Mouse (Mus musculus): ENCODE measurements around the gene Vezf1. TPM values are rescaled to one million over a fixed set of nuclear protein-coding genes. Genes with fewer than 3 reads are reported as not detected.

The Vezf1 gene
- polyA plus RNA-seq, 1 experiment from 2014 or later = 70.5 TPM

- H3K36me3 ChIP-seq = peaks cover 6% of the 10 kb centered on the region
- DNase-seq (ENCODE audit: low spot score) = no peak
- no peak overlapping the region for H3K4me3 ChIP-seq
- peaks cover 86% of the 10 kb centered on the region for H3K4me1 ChIP-seq
- peak overlapping the region; percentile 96 for H3K27ac ChIP-seq (replicated peaks)
- H3K9me3 ChIP-seq (replicated peaks) = no peaks in the 10 kb centered on the region
- 86% methylated on average over 5 of the region's 5 CpGs for WGBS
- no peaks in the 10 kb centered on the region for H3K27me3 ChIP-seq (ENCODE audit: low read depth, poor library complexity, severe bottlenecking)
These were observed 54.9 kb downstream of the Vezf1 start for GRCm38 (mm10) chr11:88123021-88123420.

DNA sequence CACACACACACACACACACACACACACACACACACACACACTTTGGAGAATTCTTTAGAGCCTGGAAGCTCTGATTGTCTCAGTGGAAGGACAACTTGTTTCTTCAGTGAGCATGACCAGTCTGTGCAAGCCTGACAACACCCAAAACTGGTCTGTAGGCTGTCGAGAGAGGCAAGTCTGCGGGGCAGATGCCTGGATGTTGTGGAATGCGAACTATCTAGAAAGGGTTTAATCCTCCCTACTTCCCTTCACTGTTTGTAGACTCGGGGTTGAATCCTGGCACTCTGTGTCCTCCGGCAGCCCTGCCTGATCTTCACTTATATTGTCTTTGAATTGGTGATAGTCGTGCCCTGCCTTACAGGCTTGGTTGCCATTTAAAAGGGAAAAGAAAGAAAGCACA, 55.7 kb downstream of the Vezf1 start:
- H3K27me3 ChIP-seq (ENCODE audit: low read depth, poor library complexity, severe bottlenecking) = no peaks in the 10 kb centered on the region
- DNase-seq (ENCODE audit: low spot score) = no peak
- WGBS = 22% methylated on average over 6 of the region's 6 CpGs
- peaks cover 86% of the 10 kb centered on the region for H3K4me1 ChIP-seq
- H3K4me3 ChIP-seq = no peak overlapping the region
- peak overlapping the region; percentile 74 for H3K27ac ChIP-seq (replicated peaks)
- H3K36me3 ChIP-seq = peaks cover 6% of the 10 kb centered on the region
- no peaks in the 10 kb centered on the region for H3K9me3 ChIP-seq (replicated peaks)

DNA sequence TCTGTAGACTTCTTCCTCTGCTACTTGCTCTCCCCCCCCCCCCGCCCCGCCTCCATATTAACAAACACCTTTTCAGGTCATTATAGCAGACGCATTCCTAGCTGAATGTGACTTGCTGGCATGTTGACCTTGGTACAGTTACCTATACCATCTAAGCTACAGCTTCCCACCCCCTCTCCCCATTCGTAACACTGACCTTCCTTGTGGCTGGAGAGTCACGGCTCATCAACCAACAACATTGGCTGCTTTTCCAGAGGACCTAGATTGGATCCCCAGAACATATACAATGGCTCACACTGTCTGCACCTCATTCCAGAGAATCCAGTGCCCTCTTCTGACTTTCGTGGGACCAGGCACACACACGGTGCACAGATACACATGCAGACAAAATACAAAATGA, 57.4 kb downstream of the Vezf1 start:
- Histone ChIP-seq H3K27me3 (ENCODE audit: low read depth, poor library complexity, severe bottlenecking) (no peaks in the 10 kb centered on the region), H3K4me1 (peaks cover 76% of the 10 kb centered on the region), H3K27ac (replicated peaks) (peak overlapping the region; percentile 65), H3K4me3 (no peak overlapping the region), H3K36me3 (peaks cover 6% of the 10 kb centered on the region), H3K9me3 (replicated peaks) (no peaks in the 10 kb centered on the region)
- DNase-seq (ENCODE audit: low spot score) = no peak
- WGBS = 68% methylated on average over 7 of the region's 7 CpGs

- peaks cover 2% of the 10 kb centered on the region for H3K36me3 ChIP-seq
- DNase-seq (ENCODE audit: low spot score) = no peak
- H3K27ac ChIP-seq (replicated peaks) = peak overlapping the region; percentile 65
- no peak overlapping the region for H3K4me3 ChIP-seq
- WGBS = 21% methylated on average over 5 of the region's 5 CpGs
- H3K27me3 ChIP-seq (ENCODE audit: low read depth, poor library complexity, severe bottlenecking) = no peaks in the 10 kb centered on the region
- H3K4me1 ChIP-seq = peaks cover 68% of the 10 kb centered on the region
- H3K9me3 ChIP-seq (replicated peaks) = no peaks in the 10 kb centered on the region
These were observed 58.3 kb downstream of the Vezf1 start for GRCm38 (mm10) chr11:88126306-88126793.

DNA sequence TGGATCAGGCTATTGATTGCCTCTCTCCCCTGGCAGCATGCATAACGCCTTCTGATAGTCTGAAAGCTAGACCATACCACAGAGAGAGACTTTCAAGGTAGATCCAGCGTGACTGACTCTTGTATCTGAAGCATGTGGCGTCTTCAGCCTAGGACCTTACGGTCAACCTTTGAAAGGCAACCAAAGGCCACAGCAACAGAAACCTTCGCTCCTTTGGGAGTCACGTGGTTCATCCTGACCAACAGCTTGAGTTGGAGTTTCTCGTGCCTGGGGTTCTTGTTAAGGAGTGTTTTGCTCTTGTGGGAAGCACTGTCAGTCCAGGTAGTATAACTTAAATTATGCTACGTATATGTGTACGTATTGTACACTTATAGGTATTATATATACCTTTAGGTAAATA, 60.4 kb downstream of the Vezf1 start:
- DNase-seq (ENCODE audit: low spot score) = no peak
- Histone ChIP-seq H3K27me3 (ENCODE audit: low read depth, poor library complexity, severe bottlenecking) (no peaks in the 10 kb centered on the region), H3K9me3 (replicated peaks) (no peaks in the 10 kb centered on the region), H3K27ac (replicated peaks) (peak overlapping the region; percentile 14; the same call in 1 of the 2 replicates), H3K36me3 (peaks cover 14% of the 10 kb centered on the region), H3K4me1 (peaks cover 56% of the 10 kb centered on the region), H3K4me3 (no peak overlapping the region)
- 90% methylated on average over 9 of the region's 9 CpGs for whole genome bisulfite sequencing

GRCm38 (mm10) chr11:88129281-88129680, 61.2 kb downstream of the Vezf1 start:
- Histone ChIP-seq H3K27me3 (ENCODE audit: low read depth, poor library complexity, severe bottlenecking) (no peaks in the 10 kb centered on the region), H3K4me1 (peaks cover 47% of the 10 kb centered on the region), H3K4me3 (no peak overlapping the region), H3K36me3 (peaks cover 20% of the 10 kb centered on the region), H3K9me3 (replicated peaks) (no peaks in the 10 kb centered on the region), H3K27ac (replicated peaks) (peak overlapping the region; percentile 40; the same call in 1 of the 2 replicates)
- DNase-seq (ENCODE audit: low spot score) = no peak
- WGBS = 63% methylated on average over 3 of the region's 3 CpGs

DNA sequence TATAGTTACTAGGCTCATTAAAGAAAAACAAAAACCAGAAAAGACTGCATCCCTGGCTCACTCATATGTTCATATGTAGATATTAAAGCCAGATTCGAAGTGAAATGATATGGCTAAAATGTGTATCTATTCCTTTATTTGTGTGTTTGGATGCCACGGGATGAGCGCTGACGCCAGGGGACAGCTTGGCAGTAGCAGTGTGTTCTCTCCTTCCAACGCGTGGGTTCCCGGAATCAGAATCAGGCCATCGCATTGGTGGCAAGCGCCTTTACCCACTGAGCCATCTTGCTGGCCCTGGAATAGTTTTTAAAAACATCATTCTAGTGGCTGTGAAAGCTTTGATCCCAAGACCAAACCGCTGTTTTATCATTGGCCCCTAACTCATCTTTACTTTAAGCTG, 61.9 kb downstream of the Vezf1 start:
- Histone ChIP-seq H3K4me1 (peaks cover 49% of the 10 kb centered on the region), H3K27ac (replicated peaks) (no peak overlapping the region), H3K4me3 (no peak overlapping the region), H3K27me3 (ENCODE audit: low read depth, poor library complexity, severe bottlenecking) (no peaks in the 10 kb centered on the region), H3K36me3 (peaks cover 20% of the 10 kb centered on the region), H3K9me3 (replicated peaks) (no peaks in the 10 kb centered on the region)
- no peak for DNase-seq (ENCODE audit: low spot score)
- WGBS = 97% methylated on average over 10 of the region's 10 CpGs

GRCm38 (mm10) chr11:88131847-88132246, 63.8 kb downstream of the Vezf1 start:
- Histone ChIP-seq H3K36me3 (peaks cover 20% of the 10 kb centered on the region), H3K4me1 (peaks cover 51% of the 10 kb centered on the region), H3K4me3 (no peak overlapping the region), H3K27ac (replicated peaks) (peak overlapping the region; percentile 49; the same call in 1 of the 2 replicates), H3K27me3 (ENCODE audit: low read depth, poor library complexity, severe bottlenecking) (no peaks in the 10 kb centered on the region), H3K9me3 (replicated peaks) (no peaks in the 10 kb centered on the region)
- DNase-seq (ENCODE audit: low spot score) = no peak
- WGBS = 82% methylated on average over 8 of the region's 8 CpGs

Other genes with a start within 250 kb of the Vezf1 start
- gene Lpo, start 240.0 kb upstream of the Vezf1 start, polyA plus RNA-seq (2016; fragmentation: Nextera tagmentation; extraction: Ambion mirVana) = 0.20 and 0.56 TPM in 2 replicates
- gene Mks1, start 215.1 kb upstream of the Vezf1 start, polyA plus RNA-seq (2016; fragmentation: Nextera tagmentation; extraction: Ambion mirVana) = 18.1 and 18.8 TPM in 2 replicates
- not detected in 2 replicates for gene Epx, start 192.7 kb upstream of the Vezf1 start, polyA plus RNA-seq (2016; fragmentation: Nextera tagmentation; extraction: Ambion mirVana)
- gene Olfr462, start 176.0 kb upstream of the Vezf1 start, polyA plus RNA-seq (2016; fragmentation: Nextera tagmentation; extraction: Ambion mirVana) = not detected in 2 replicates
- gene Olfr463, start 170.9 kb upstream of the Vezf1 start, polyA plus RNA-seq (2016; fragmentation: Nextera tagmentation; extraction: Ambion mirVana) = not detected in 2 replicates
- not detected in 2 replicates for gene Olfr464, start 147.3 kb upstream of the Vezf1 start, polyA plus RNA-seq (2016; fragmentation: Nextera tagmentation; extraction: Ambion mirVana)
- 28.1 and 29.1 TPM in 2 replicates for gene Dynll2, start 80.7 kb upstream of the Vezf1 start, polyA plus RNA-seq (2016; fragmentation: Nextera tagmentation; extraction: Ambion mirVana)
- 413 and 417 TPM in 2 replicates for gene Srsf1, start 20.9 kb upstream of the Vezf1 start, polyA plus RNA-seq (2016; fragmentation: Nextera tagmentation; extraction: Ambion mirVana)
- gene Cuedc1, start 29.8 kb downstream of the Vezf1 start, polyA plus RNA-seq (2016; fragmentation: Nextera tagmentation; extraction: Ambion mirVana) = 26.4 and 27.2 TPM in 2 replicates
- gene Mrps23, start 136.1 kb downstream of the Vezf1 start, polyA plus RNA-seq (2016; fragmentation: Nextera tagmentation; extraction: Ambion mirVana) = 70.6 and 78.8 TPM in 2 replicates
- gene Ccdc182, start 225.8 kb downstream of the Vezf1 start, polyA plus RNA-seq (2016; fragmentation: Nextera tagmentation; extraction: Ambion mirVana) = 4.7 and 6.0 TPM in 2 replicates

Measured in midbrain, embryonic 10.5 days (tissue).